Mouse (Mus musculus) embryo, embryonic 11.5 days (tissue): Measurements from ENCODE around the gene Nemp2.
A peak's percentile ranks its signal among the peaks of the same experiment; 100 is the strongest.

Experiments used
- DNase-seq: peaks from one replicate; pipeline ENCODE4 v3.0.0-alpha.2; 2012; ENCODE audit warnings: low read depth, low spot score

The Nemp2 gene

DNA sequence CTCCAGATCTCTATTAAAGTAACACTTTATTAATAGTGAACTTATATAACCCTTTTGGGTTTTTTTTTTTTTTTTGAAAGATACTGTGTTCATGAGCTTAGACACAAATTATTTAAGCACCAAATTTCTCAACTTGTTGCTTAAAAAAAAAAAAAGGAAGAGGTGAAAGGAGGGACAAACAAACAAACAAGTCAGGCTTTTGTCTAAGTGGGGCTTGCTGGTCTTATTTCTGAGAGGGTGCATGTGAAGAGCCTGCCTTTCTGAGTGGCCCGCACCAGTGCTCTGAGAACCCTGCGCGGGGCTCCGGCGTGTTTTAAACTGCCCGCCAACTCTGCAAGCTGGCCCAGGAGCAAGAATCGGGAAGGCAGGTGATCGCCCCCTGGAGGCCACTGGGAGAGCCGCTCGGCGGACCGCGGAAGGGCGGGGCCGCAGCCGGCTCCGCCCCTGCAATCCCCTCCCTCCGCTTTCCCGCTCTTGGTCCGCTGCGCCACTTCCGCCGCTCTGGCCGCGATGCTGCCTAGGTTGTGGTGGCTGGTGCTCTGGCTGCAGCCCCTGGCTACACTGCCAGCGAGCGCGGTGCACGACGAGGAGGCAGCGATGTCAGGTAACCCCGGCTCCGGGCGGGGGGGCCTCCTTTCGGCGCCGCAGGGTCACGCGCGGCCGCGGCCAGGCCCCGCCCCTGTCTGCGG is at the start of gene Nemp2:
TSS of gene Nemp2 (plus strand) at position 456 of the 689 bp plus-strand sequence.
- DNase-seq: peak; percentile 84

GRCm38 (mm10) chr1:52581744-52582143 is 48.8 kb upstream of the Nemp2 start:
- DNase-seq: no peak

GRCm38 (mm10) chr1:52582866-52583265 is 47.6 kb upstream of the Nemp2 start:
- DNase-seq: no peak

- no peak for DNase-seq
These were observed 33.4 kb upstream of the Nemp2 start for GRCm38 (mm10) chr1:52596982-52597646.

DNA sequence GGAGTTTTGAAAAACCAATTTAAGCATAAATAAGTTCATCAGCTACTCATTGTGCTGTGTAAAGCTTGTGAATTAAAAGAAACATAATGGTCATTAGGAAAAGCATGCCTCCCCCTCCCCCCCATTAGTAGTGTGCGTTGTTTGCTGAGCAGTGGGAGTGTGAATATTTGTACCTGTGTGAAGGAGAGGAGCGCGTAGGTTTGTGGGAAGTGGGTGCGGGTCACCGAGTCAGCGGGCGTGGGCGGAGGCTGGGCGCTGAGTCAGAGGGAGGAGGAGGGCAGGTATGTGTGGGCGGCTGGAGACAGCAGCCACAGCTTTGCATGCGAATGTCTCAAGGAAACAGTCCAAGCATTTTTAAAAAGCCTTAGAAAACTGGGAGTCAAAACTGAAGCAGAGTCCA is 32.7 kb upstream of the Nemp2 start:
- DNase-seq: no peak

DNA sequence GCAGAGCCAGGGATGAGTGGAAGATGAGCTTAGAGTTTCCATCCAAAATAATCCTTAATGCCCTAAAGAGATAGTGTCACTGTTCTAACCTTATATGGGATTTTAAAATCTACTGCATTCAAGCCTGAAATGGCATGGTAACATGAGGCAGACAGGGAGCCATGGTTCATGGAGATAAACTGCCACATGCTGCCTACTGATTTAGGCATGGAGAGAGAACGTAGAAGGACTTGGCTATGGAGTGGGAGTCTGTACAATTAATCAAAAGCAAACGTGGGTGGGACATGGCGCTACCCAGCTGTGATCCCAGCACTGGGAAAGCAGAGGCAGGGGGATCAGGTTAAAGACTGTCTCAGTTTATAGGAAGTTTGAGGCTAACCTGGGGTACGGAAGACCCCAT is 32.1 kb upstream of the Nemp2 start:
- no peak for DNase-seq

GRCm38 (mm10) chr1:52601496-52601895 is 29.0 kb upstream of the Nemp2 start:
- no peak for DNase-seq

DNA sequence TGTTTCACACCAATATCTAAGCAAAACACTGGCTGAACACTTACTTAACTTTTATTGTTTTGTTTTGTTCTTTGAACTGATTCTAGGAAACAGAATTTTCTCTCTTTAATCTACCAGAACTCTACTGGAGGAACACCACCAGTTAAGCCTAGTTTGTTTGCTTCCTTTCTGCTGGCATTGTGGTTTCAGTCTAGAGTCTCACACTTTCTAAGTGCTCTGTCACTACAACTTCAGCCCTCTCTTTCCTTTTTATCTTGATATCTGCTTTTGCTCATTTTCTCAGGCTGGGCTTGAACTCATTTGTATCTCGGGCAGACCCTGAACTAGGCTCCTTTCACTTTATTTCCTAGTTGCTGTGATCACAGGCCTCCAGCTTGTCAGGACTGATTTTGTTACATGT is 22.8 kb upstream of the Nemp2 start:
- DNase-seq: no peak

DNA sequence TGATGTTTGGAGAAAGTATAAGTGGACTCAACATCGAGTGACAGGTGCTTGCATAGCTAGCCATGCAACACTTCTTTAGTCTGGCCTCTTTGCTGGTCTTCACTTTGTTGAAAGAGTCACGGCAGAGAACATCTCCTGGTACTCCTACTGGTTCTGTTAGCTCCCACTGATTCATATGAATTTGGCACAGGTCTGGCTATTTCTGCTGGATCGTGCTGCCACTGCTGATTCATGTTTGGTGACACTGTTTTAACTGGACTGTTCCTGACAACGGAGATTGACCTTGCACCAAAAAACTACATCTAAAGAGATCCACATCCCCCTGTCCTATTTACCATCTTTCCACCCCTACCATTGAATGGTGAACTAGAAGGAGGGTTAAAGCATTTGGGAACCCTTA is 22.0 kb upstream of the Nemp2 start:
- no peak for DNase-seq

- no peak for DNase-seq
These were observed 12.3 kb upstream of the Nemp2 start for GRCm38 (mm10) chr1:52618217-52618616.

DNA sequence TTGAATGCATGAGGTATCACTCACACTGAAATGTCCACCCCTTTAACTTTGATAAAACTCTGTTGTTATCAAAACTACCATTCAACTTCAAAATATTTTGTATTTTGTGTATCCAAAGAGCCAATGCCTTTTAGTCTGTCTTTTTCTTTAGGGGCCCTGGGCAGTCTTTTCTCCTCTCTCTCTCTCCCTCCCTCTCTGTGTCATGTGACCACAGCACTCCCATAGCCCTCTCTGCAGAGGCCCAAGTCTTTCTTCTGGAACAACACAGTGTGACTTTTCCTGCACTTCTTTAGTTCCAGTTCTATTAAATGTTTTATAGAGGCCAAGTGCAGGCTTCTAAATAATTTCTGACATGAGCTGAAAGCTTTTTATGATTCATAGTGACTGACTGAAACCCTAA is 10.1 kb upstream of the Nemp2 start:
- DNase-seq: no peak

- DNase-seq: no peak
These were observed 415 bp downstream of the Nemp2 start for GRCm38 (mm10) chr1:52630937-52631299.

GRCm38 (mm10) chr1:52631570-52631969 is 1.1 kb downstream of the Nemp2 start:
- DNase-seq: no peak

DNA sequence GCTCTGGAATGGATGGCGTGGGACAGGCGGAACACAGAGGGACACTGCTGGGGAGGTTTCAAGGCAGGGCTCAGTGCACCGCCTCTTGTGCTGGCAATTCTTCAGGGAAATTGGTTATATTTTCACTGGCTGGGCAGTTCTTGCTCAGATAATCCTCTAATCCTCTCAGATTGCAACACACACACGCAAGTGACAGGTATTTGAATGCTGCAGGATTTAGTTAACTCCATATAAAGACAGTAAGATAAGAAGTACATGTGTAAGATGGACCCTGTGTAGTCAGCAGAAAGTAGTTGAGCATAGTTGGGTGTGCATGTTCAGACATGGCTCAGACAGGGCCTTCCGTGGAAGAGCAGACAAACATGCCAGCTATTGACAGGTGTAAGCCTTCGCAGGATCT is 3.7 kb downstream of the Nemp2 start:
- no peak for DNase-seq

DNA sequence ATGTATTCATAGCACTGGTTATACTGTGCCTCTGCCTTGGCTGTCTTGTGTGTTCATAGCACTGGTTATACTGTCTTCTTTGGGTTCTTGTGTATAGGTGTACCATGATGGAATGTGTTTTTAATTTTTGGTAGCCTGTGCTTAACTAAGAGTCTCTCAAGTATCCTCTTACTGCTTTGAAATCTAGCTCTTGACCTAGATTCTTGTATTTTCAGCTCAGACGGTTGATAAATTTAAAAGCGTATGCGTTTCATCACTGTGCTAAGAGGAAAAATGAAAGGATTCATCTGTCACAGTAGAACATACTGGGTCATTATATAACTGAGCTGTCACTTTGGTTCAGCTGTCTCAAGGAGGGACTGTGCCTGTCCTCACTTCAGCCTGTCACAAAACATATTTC is 5.4 kb downstream of the Nemp2 start:
- no peak for DNase-seq

DNA sequence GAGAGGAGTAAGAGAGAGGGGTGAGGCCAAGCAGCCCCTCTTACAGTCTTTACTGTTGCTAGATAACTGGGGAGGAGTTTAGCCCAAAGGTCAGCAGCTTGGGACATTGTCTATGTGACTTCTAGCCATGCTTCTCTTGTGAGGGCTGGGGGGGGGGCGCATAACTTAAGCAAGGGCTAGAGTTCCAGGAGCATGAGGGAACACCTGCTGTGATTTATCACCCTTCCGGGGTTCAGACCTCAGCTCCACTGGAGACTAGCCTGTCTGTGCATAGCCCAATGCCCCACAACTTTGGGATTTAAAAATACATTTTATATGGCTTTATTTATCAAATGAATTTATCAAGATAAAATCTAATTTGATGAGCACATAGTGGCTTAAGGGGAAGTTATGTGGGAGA is 7.6 kb downstream of the Nemp2 start:
- DNase-seq: no peak

DNA sequence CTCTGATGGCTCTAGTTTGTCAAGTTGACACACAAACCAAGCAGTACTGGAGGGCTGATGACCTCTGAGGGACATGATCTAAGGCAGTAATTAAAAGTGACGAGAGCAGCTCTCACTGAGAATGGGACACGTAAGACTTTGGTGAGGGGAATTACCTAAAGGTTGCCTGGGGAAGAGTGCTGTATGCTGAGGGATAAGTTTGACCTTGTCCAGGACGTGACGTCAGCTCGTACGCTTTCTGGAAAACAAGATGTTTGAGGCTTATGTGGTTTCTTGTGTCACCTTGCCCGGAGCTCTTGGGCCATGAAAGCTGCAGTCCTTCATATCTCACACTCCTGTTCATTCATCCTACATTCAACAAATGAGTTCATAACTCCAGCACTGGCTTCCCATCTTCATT is 8.6 kb downstream of the Nemp2 start:
- no peak for DNase-seq

DNA sequence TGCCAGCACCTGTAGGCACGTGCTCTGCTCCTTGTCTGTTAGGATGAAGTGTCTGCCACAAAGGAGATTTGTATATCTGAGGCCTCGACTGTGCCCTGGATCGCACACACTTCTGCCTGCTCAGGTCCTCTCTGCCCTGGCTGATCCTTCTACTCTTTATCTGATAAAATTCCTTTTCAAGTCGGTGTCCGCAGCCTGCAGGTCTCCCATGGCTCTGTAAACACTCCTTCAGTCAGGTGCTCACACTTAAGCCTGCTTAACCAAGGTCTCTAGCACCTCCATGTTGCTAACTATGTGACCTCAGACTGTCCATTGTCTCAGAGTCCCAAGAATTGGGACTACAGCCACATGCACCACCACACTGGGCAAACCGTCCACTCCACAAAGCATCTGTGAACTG is 9.8 kb downstream of the Nemp2 start:
- DNase-seq: no peak

- DNase-seq: no peak
These were observed 10.2 kb downstream of the Nemp2 start for GRCm38 (mm10) chr1:52640736-52641135.

DNA sequence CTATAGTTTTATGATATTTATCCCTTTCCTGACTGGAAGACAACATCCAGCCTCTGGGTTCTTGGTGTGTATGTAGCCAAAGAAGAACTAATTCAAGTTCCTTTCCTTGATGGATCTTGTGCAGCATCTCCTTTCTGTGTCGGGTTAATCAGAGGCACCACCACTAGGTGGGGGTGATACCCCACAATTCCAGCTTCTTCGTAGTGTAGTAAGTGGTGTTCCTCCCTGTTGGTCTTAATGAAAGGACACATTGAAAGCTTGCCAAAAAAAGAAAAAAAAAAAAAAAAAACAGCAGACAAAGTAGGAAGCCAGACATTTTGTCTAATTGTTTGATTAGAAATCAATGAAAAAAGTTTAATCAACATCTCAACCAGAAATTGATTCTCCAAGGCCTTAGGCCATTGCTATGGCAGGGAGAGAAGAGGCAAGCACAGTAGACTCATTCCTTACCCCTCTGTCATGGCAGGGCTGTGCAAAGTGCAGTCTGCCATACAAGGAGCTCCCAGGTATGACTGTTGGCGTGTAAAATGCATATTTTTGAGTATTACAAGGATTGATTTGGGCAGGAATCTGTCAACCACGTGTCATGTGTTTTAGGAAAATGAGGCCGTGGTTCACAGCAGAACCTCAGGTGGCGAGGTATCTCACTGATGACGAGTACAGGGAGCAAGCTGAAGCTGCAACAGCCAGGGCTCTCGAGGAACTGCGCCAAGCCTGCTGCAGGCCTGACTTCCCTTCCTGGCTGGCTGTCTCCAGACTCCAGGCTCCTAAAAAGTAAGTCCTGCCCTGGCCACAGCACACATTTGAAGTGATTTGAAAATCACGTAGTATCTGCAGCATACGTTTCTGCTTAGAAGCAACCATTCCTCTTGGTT is 17.9 kb downstream of the Nemp2 start:
- DNase-seq: no peak

DNA sequence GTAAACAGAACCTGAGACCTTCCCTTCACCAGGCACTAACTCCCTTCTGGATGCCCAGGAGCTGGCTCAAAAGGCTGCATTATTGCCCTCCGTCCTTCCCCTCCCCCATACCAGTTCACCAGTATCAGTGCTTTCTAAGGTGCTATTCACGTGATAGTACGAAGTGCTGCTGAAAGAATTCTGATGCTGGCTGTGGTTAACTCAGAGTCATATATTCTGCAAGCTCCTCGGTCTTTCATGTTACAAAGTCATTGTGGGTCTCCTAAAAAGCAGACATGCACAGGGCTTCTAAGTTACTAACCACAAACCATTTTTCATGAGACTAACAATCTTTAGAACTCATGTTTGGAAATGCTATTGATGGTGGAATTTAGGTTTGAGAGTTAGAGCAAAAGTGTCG is 19.6 kb downstream of the Nemp2 start:
- no peak for DNase-seq

DNA sequence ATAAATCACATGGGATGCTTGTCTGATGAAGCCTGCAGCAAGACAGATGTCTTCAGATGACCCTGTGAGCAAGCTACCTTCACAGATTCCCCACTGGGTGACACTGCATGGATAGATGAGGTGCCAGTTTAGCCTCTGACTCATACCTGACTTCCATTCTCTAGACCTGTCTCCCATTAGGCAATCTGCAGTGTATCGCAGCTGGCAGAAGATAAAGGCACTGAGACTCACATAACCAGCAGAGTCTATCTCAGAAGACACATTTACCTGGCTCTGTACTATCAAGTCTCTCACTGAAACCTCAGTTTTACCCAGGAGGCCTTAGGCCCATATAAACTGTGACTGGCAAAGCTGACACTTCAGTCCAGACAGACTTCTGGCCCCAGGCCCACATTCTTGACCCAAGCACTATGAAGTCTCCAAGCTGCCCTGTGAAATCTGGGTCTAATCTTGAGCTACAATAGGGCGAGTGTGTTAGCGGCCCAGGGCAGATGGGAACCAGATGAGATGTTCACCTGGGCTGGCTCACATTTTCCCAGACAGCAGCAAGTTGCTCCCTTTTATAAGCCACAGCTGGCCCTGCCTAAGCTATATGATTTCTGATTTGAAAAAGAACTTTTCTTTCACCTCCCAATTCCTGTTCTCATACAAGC is 22.2 kb downstream of the Nemp2 start:
- no peak for DNase-seq
